Mouse (Mus musculus) ovary, postnatal 36 days (tissue): ENCODE data around the gene Cadm1.

Experiments
- DNase-seq: peaks from one replicate; pipeline ENCODE4 v3.0.0; 2022; ENCODE audit warnings: low spot score, mixed read lengths

Cadm1 gene

DNA sequence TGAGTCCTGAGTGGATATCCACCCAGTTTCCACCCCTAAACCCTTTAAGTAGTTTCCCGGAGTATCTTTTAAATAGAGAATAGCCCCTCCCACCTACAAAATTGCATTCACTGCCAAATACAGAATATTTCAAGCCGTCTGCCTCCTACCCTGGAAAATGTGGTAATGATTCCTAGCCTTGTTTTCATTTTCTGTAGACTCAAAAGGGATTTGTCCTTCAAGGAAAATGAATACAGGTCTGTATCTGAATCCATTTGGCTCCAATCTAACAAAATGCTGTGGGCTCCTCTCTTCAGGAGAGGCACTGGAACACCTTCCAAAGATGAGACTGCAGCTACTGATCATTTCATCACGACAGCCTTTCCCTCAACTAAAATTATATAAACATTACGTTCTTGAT lies 271.3 kb downstream of the Cadm1 start:
- DNase-seq = no peak

DNA sequence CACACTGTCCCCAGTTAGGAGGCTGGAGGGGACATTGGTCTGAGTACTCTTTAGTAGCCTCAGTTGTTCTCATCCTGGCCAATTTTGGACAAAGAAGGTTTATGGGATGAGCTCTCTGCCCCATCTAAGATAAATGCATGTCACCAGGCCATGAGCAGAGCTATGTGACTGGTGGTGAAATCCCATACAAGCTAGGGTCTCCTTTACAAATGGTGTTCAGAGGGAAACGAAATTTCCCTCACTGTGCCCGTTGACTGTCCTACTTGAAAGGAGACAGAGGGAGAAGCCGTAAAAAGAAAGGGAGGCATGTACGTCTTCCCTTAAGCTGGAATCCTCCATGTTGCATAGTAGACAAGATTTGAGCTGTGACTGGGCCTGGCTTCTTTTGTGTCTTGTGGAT lies 272.6 kb downstream of the Cadm1 start:
- no peak for DNase-seq

DNA sequence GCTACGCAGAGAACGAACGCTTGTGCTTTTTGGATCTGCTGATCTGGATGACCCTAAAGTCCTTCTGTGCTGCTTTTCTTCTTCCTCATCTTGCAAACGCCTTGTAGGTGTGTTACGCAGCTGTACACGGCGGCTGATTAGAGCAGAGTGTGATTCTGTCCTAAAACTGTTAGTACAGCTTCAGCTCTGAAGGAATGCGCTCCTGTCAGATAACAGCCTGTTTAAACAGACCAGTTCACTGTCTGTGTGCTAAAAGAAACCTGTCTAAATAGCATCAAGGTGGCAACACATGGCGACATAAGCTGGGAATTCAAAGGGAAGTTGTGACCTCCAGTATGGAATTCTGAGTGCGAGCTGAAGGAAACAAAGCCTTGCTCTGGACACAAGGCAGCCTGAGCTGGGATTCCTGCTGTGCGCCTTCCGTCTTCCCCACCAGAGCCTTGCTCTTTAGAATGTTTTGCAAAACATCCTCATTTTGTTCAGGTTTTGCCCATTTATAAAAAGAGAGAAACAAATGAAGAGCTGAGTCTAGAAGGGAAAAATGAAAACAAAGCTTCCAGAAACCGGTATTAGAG lies 273.6 kb downstream of the Cadm1 start:
- no peak for DNase-seq

DNA sequence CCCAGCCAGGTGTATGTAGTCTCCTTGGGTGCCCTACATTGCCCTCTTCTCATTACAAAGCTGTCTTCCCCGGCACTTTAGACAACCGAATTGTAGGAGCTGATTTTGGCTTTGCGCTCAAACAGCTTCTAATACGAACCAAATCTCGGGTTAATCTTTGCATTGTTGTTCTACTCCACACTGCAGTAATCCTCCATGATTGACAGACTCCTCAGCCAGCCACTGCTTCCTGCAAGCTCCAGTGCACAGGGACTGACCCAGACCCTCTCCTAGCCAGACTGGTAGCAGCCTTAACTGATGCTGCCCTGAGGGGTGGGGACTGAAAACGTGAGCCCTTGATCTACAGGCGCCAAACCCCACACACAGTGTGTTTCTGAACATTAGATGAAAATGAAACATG lies 275.7 kb downstream of the Cadm1 start:
- no peak for DNase-seq

DNA sequence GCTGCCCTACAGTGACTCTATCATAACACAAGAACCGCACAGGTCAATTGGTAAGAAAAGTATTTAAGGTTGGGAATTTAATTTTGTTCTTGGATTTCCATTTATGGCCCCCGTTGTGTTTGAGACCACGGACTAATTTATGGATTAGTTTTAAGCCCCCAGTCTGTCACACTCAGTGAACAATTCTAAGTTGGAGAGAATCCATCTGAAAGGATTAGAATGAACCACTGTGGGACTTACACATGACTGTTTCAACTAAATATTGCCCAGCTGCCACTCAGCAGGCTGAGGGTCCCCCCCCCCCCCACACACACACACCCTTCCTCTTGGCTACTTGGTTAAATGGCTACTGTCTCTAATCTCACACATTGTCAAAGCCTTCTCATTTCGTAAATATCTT lies 295.7 kb downstream of the Cadm1 start:
- DNase-seq = no peak

DNA sequence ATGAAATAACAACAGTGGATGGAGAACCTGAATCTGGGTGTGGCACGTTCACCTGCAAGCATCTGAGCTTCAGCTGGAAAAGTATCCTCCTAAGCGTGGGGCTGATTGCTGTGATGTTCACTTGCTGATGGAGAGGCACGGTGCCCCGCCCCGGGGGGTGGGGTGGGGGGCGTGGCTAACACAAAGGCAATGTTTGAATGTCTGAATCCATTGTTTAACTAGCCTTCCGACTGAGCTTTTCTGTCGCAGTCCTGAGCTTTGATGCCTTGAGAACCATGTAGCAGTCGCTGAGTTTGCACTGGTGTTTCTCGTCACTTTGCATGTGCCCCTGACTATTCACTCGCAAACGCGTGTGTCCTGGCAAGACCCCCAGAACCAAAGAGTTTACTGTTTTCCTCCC lies 298.8 kb downstream of the Cadm1 start:
- DNase-seq = peak; percentile 55

DNA sequence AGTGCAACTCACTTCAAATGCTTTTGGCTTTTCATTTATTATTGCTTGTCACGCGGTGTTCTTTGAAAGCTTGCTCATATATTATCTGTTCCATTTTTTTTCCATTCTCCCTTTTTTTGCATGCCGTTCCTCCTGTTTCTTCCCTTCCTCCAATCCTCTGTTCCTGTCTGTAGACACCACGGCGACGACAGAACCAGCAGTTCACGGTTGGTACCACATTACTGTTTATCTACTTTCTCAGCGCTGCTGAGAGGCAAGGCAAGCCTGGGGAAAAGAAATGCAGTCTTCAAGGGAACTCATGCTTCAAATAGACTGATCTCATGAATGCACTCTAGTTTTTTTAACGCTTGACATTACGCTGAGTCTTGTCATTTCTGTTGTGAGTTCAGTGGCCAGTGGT lies 299.2 kb downstream of the Cadm1 start:
- no peak for DNase-seq

DNA sequence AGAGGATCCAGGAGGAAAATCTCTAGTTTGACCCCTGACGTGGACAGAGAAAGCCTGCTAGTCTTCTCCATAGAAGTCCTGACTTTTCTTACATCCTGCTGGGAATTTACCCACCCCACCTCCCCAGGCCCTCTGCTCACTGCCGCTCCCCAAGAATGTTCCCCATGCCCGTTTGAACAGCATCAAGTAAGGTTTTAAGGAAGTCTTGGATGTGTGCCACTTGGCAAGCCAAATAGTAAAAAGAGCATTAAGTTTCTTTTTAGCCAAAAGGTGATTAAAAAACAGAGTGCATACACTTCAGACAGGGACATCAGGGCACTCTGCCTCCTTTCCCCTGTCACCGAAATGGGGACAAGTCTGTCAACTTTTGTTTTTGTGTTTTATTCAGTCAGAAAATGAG lies 299.9 kb downstream of the Cadm1 start:
- DNase-seq = no peak

DNA sequence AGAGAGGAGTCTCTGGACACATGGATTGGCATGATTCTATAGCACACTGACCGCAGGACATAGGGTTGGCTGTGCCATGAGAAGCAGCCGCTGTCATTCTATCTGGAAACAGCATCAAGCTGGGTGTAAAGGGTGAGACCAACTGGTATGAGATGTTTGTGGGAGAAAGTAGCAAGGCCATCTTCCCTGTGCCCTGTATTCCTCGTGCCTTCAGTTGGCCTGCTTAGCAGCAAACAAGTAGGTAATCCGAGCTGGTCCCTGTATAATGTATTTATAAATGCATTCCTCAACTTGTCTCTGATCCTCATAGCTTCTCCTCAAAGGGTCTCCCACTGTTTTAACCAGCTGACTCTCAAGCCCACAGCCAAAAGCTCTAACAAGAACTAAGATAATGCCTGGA lies 301.4 kb downstream of the Cadm1 start:
- no peak for DNase-seq

DNA sequence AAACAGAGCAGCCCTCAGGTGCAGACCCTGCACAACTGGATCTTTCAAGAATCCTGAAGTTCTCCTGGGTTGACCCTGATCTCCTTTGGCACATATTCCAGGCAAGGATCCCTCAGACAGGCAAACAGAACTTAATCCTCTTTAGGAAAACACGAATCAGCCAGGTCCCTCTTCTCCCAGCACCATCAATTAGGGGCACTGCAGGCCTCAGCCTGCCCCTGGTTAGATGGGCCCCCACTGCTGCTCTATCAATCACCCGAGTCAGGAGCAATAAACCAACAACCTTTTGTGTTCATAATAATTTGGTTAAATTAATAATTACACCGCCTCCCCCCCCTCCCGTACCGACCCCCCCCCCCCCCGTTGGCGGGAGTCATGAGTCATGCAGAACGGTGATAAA lies 308.2 kb downstream of the Cadm1 start:
- no peak for DNase-seq

DNA sequence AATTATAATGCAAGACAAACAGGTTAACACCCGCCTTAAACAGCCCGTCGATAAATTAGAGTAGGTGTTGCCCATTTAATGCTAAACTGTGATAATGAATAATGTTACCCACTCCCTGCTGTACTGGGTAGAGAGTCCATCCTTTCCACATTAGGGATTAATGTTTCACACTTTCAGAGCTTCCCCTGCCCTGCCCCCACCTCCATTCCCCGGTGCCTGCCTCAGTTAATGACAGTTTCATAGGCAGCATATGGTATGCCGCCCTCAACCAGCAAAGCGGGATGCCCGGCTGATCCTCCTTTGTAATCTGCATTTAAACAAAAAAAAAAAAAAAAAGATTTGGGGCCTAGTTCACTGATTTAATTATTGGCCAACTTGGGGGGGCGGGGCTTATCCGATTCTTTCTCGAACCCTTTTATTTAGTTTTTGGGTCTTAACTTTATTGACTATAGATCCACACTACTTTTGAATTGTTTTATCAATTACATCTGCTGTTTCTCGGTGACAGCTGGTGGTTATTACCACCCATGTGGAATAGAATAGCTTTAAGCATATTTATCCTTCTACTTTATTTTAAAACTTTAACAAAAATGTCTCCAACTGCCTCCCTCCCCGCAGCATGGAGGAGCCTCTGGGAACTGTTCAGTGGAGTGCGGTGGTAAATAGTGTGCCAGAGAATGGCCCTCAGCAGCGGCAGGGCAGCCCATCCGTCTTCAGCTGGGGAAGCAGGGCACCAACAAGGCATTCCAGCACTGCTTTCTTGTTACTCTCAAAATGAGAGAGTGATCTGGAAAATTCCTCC lies 309.1 kb downstream of the Cadm1 start:
- DNase-seq = no peak

DNA sequence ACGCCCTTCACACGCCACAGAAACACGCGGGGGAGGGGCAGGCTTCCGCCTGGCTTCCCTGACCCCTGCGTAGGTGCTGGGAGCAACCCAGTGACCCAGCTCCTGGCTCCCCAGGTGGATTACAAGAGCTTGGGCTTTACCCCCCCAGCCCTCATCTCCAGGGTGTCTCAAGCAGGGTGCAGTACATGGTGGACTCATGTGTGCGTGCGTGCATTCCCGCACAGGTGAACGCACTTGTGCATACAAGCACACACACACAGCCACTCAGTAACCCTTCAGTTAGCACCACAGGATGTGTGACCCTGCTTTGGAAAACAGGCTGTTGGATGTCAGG lies 309.7 kb downstream of the Cadm1 start:
- no peak for DNase-seq

DNA sequence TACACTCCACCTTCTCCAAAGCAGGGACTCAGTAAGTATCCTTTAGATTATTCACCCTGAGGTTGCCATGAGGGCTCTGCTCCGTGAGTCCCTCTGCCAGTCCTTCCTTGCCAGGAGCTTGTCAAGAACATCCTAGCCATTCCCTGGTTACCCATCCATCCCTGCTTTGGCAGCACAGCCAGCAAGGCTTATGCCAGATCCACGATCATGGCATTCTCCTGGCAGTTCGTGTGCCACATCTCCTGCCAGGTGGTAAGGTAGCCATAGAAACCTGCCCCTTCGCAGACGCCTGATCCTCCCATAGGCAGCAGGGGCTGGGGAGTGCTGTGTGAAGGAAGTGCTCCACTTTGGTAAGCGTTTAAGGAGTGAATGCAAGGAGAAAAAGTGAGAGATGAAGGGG lies 313.4 kb downstream of the Cadm1 start:
- no peak for DNase-seq

DNA sequence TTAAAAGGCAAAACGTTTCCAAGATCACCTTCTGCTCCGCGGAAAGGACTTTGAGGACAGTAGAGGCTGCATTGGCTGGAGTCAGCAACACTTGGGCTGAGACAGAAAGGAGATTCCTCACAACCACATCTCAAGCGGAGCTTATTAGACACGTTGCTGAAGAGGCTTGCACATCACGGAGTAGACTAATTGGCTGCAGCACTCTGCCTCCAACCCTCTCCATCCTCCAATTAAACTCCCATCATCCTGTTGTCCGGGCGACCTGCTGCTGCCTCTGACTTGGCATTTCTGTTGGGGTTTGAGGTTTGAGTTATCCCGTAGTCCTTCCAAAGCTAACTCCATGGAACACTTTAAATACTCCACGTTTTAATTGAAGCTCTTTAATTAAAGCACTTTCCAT lies 316.3 kb downstream of the Cadm1 start:
- no peak for DNase-seq

DNA sequence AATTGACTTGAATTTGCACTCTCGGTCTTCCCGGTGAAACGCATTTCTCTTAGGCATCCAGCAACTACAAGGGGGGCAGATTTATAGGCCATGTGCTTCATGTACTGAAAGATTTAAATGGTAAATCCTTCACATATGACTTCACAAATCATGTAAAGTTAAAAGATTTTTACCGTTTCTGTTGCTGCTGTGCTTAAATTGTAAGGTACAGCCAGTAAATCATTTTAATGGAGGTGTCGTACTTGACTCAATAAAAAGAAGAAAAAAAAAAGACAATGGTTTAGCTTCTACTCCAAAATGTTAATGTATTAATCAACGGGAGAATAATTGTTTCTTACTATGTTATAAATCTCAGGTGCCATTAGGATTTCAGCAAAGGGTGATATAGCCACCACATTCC lies 317.0 kb downstream of the Cadm1 start:
- no peak for DNase-seq

DNA sequence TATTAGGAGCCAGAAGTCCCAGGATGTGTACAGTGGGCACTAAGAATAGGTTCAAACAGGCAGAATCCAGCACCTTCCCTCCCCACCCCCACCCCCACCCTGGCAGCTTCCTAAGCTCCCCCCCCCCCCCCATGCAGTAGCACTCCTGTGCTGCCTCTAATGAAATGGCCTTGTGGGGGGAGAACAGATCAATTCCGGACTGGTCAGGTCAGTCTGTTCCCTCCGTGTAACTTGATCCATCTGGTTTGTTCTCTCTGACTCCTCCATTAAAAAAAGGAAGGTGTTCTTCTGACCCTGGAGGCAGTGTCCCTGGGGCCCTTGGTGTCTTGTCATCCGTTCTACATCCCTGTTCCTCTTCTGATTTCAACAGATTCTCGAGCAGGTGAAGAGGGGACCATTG lies 317.8 kb downstream of the Cadm1 start:
- DNase-seq = no peak

DNA sequence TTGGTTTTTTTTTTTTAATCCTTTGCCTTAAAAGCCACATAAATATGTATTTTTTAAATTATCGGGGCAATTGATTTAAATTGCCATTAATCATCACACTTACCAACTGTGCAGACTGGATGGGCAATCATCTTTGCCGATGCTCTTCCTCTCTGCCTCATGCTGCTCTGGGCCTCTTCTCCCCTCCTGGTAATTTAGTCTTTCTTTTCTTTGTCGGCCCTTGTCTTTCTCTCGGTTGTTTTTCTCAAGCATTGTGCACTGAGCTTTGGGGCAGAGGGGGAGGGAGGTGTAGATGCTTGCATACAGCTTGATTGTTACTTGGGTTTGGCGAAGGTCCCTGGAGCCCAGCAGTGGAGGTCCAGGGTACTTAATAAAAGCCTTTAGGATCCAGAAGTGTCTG lies 318.8 kb downstream of the Cadm1 start:
- no peak for DNase-seq

DNA sequence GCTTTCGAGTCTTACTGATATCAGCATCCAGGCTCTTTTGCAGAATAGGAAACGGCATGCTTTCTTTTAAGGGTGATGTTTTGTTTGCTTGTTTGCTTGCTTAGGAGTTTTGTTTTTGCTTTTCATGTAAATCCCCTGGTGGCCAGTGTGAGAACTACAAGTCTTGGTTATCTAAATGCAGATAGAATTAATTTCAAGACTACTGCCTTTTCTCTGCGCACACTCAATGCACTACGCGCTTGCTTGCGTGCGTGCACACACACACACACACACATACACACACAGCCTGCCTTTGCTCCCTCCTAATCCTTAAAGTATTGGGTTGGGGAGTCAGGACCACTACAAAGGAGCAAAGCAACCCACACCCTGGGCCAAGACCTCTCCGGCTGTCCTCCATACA lies 326.3 kb downstream of the Cadm1 start:
- DNase-seq = no peak

DNA sequence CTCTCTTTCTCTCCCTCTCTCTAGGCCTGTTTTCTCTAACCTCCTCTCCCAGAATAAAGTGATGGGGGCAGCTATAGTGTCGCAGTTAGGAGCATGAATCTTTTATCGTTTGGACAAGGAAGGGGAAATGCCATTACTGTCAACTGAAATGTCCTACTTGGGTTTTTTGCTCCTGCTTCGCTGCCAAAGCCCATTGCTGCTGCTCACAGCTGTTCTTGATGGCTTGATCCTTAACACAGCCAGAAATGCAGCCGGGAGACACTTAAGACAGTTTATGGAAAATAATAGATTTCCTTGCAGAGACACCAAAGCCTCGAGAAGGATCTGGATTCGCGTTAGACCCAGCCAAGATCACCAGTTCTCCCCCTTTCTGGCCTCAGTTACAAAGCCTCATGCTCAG lies 327.3 kb downstream of the Cadm1 start:
- no peak for DNase-seq

DNA sequence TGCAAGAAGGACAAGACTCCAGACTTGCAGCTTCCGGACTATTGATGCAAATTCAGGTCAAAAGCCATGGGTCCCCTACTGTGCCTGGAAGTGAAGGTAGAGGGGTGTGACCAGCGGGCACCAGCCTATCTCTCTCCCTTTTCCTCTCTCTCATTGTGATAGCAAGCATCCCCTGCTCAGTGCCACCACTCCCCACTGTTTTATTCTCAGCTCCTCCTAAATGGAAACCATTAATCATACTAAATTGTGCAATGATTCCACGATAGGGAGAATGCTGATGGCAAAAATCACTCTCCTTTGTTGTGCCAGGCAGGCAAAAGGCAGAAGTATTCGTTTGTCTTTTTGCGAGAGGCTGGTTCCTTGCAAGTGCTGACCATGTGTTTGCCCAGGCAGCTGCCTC lies 328.2 kb downstream of the Cadm1 start:
- no peak for DNase-seq

DNA sequence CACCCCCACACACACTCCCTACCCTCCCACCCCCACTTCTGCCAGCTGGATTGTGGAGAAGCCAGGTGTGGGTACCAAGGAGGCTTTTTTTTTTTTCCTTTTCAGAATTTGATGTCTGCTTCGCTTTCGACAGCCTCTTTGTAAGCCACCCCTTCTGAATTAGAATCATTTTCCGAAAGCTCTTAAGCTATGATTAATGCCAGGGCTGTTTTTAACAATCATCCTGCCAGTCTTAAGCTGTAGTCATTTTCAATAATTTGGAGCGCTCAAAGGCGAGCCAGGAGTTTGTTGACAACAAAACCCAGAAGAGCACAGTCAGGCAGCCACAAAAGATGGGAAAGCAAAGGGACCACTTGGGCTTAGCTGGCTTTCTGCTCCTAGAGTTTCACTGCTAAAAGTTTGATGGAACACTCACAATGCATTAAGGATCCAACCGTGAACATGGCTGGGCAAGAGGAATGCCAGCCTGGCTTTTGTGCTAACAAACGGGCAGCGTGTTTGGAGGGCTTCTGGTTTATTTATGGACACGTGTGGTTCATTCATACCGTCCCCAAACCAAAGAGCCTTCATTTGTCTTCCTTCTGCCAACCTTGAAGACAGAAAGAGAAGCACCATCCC lies 328.9 kb downstream of the Cadm1 start:
- DNase-seq = no peak

DNA sequence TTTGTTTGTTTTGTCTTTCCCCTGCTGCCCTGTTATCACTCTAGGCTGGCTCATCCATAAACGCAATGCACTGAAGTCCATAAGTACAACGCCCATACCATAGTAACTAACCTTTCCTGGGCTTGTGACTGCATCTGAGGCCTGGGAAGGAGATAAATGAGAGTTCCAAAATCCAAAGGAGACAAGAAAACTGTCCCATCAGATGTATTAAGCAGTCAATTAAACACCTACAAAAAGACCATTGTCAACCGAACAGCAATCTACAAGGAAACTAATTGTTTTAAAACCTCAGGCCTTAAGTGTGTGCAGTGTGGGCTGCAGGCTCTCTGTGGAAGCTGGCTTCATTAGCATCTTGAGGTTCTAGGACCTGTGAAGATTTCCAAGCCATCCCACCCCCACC lies 331.0 kb downstream of the Cadm1 start:
- no peak for DNase-seq

DNA sequence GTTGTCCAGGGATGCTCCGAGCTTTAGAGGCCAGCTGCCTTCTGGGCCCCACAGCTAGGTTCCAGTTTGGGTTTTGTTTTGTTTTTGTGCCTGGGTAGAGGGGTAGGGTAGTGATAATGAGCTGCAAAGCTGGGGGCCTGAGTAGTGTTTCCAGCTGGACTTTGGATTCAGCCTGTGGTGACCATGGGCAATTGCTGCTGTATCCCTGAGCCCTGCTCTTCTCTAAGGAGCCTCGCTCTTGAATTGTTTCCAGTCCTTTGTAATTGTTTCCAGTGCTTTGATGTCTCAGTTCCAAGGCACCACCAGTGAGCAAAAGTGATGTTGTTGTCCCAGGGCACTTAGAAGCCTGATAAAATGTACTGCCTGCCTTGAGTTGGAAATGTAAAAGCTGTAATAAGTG lies 331.8 kb downstream of the Cadm1 start:
- DNase-seq = no peak

DNA sequence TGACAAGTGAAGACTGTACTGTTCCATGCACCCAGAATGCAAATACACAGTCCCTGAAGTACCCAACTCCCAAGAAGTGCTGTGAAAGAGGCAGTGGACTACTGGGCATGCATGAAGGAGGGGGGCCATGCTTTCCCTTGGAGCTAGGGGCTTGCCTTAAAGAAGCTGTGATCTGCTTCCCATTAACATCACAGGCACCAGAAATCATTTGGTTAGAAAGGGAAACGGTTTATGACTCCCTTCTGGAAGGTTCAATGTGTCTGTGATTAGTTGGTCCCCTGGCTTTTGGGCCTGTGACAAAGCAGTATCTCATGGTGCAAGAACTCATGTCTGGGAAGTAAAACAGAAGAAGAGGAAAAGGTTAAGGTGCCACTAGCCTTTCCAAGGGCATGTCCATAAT lies 336.0 kb downstream of the Cadm1 start:
- DNase-seq = no peak
